Mouse (Mus musculus) ES-Bruce4 (cell line): ENCODE results near the gene Rab22a.
"Not testable (repeated sequence)": the region's sequence is repeated elsewhere in the genome, so short reads cannot be mapped to it uniquely, and the experiment has no call there.

Experiments
- CTCF ChIP-seq: IDR thresholded peaks from one replicate; pipeline ENCODE4 v1.8.1; 2011; ENCODE audit warnings: low read depth, low read length
- EP300 ChIP-seq: IDR thresholded peaks from 2 replicates; pipeline ENCODE4 v1.6.1; 2011; ENCODE audit warnings: low read depth, low read length; ENCODE audit not compliant: insufficient read depth
- POLR2A ChIP-seq: IDR thresholded peaks from one replicate; pipeline ENCODE4 v1.8.1; 2011; ENCODE audit warnings: low read length; ENCODE audit not compliant: insufficient read depth

- not testable (repeated sequence) for TF ChIP-seq CTCF, POLR2A, EP300
Measured at GRCm38 (mm10) chr2:173707626-173708025, 48.1 kb downstream of the Rab22a start.
